Mouse (Mus musculus) effector memory CD4-positive, alpha-beta T cell, adult 5 months (primary cell): ENCODE results near the gene Ccer1. TPM values are rescaled to one million over a fixed set of nuclear protein-coding genes. Genes with fewer than 3 reads are reported as not detected.

Experiments used
- polyA plus RNA-seq: library from polyadenylated mRNA; unstranded; fragments of 100-300 nt; shearing (Covaris generic); gene quantifications from one replicate; pipeline ENCODE4 v1.2.1, GENCODE M21; 2017

Ccer1 gene
- not detected for polyA plus RNA-seq

GRCm38 (mm10) chr10:97692913-97693312 is at the start of gene Ccer1:
Ccer1 (plus strand) TSS chr10:97693059.

GRCm38 (mm10) chr10:97643768-97644167 is 49.1 kb upstream of the Ccer1 start, which contains the start of gene Epyc:
Epyc (plus strand) TSS chr10:97644068.

DNA sequence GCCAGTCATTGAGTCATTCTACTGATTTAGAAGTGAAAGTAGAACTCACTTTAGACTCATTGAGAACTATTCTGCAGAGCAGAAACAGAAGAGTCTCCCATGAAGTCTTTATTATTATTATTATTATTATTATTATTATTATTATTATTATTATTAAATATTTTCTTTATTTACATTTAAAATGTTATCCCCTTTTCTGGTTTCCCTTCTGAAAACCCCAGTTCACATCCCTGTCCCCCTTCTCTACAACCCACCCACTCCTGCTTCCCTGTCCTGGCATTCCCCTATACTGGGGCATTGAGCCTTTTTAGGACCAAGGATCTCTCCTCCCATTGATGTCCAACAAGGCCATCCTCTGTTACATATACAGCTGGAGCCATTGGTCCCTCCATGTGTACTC is 33.8 kb downstream of the Ccer1 start, which contains the start of gene C030005K15Rik:
Gene C030005K15Rik, minus strand, starts transcription at position 101 of the 400 bp plus-strand sequence.

Other genes with a start within 250 kb of the Ccer1 start
- not detected for gene Dcn, start 213.4 kb upstream of the Ccer1 start, polyA plus RNA-seq
- gene Lum, start 127.9 kb upstream of the Ccer1 start, polyA plus RNA-seq, result not detected
- not detected for gene Kera, start 86.2 kb upstream of the Ccer1 start, polyA plus RNA-seq
- not detected for gene Epyc, start 49.0 kb upstream of the Ccer1 start, polyA plus RNA-seq
- gene C030005K15Rik, start 33.7 kb downstream of the Ccer1 start, polyA plus RNA-seq, result 0.32 TPM